Mouse (Mus musculus) hindbrain, postnatal 0 days (tissue): ENCODE results near the gene Rnf10. TPM values are rescaled to one million over a fixed set of nuclear protein-coding genes. Genes with fewer than 3 reads are reported as not detected.

Source experiments
- ATAC-seq: fragments of 200-750 bp; cut with Nextera tagmentation; 2 replicates; pipeline ENCODE4 v1.8.0; 2017; ENCODE audit warnings: mild to moderate bottlenecking, moderate TSS enrichment, moderate library complexity
- DNase-seq: peaks from one replicate; pipeline ENCODE4 v3.0.0-alpha.2; 2015; ENCODE audit warnings: low spot score
- H3K27ac ChIP-seq: fragments of 300-500 bp; sonication (generic); 2 replicates; pipeline ENCODE4 v1.5.1; 2014; ENCODE audit warnings: mild to moderate bottlenecking
- H3K27me3 ChIP-seq: fragments of 300-500 bp; sonication (generic); 2 replicates; pipeline ENCODE4 v1.6.1; 2014; ENCODE audit warnings: low read length, mixed read lengths; ENCODE audit not compliant: insufficient read depth
- H3K36me3 ChIP-seq: fragments of 300-500 bp; sonication (generic); 2 replicates; pipeline ENCODE4 v1.6.1; 2014; ENCODE audit warnings: low read length, mixed read lengths; ENCODE audit not compliant: insufficient read depth
- H3K4me1 ChIP-seq: fragments of 300-500 bp; sonication (generic); 2 replicates; pipeline ENCODE4 v1.6.1; 2014; ENCODE audit warnings: antibody characterized with exemption, low read length, mixed read lengths; ENCODE audit not compliant: insufficient read depth
- H3K4me2 ChIP-seq: fragments of 300-500 bp; sonication (generic); 2 replicates; pipeline ENCODE4 v1.6.1; 2014; ENCODE audit warnings: low read depth, mild to moderate bottlenecking, low read length, moderate library complexity, mixed read lengths
- H3K4me3 ChIP-seq: fragments of 300-500 bp; sonication (generic); 2 replicates; pipeline ENCODE4 v1.5.1; 2014; ENCODE audit warnings: low read length
- H3K9ac ChIP-seq: fragments of 300-500 bp; sonication (generic); replicated peaks from 2 replicates; pipeline ENCODE4 v1.6.1; 2014; ENCODE audit warnings: mild to moderate bottlenecking, low read length, moderate library complexity, mixed read lengths
- H3K9me3 ChIP-seq: fragments of 300-500 bp; sonication (generic); 2 replicates; pipeline ENCODE4 v1.6.1; 2016; ENCODE audit warnings: low read length, mixed read lengths
- CTCF ChIP-seq: IDR thresholded peaks from 2 replicates; pipeline ENCODE4 v1.5.1; 2016; ENCODE audit warnings: antibody characterized with exemption, control low read depth, low read depth
- WGBS: fragments of 180-500 bp; shearing (Covaris S2); extraction: QIAGEN DNeasy Blood & Tissue Kit; methylation state at CpG from one replicate; pipeline ENCODE4 v1.1.7; 2014; 5-methylcytosine and 5-hydroxymethylcytosine counted together
- polyA plus RNA-seq: library from polyadenylated mRNA; unstranded; fragments of >200 nt; fragmentation: Nextera tagmentation; extraction: Ambion mirVana; gene quantifications from 2 replicates; pipeline ENCODE4 v1.2.1, GENCODE M21; 2015
- total RNA-seq: library from RNA; depleted of rRNA; stranded (reverse); fragments of >200 nt; gene quantifications from 2 replicates; pipeline ENCODE4 v1.2.3, GENCODE M21; 2014

Gene Rnf10
- total and polyA plus RNA-seq, 2 experiments from 2014 or later = 112 to 141 TPM

GRCm38 (mm10) chr5:115204562-115205311, 68.0 kb downstream of the Rnf10 start:
- Histone ChIP-seq H3K9ac (peak overlapping the region; percentile 48), H3K4me1 (peaks cover 11% of the 10 kb centered on the region; the same call in 1 of the 2 replicates), H3K4me2 (peak overlapping the region; percentile 58), H3K27me3 (no peaks in the 10 kb centered on the region), H3K9me3 (no peaks in the 10 kb centered on the region), H3K27ac (peak overlapping the region; percentile 74; the same call in 1 of the 2 replicates), H3K36me3 (no peaks in the 10 kb centered on the region), H3K4me3 (peak overlapping the region; percentile 24)
- DNase-seq (peak; percentile 79), ATAC-seq (peak; percentile 81)
- 2% methylated on average over 31 of the region's 31 CpGs for WGBS
- TF ChIP-seq CTCF = no peak

DNA sequence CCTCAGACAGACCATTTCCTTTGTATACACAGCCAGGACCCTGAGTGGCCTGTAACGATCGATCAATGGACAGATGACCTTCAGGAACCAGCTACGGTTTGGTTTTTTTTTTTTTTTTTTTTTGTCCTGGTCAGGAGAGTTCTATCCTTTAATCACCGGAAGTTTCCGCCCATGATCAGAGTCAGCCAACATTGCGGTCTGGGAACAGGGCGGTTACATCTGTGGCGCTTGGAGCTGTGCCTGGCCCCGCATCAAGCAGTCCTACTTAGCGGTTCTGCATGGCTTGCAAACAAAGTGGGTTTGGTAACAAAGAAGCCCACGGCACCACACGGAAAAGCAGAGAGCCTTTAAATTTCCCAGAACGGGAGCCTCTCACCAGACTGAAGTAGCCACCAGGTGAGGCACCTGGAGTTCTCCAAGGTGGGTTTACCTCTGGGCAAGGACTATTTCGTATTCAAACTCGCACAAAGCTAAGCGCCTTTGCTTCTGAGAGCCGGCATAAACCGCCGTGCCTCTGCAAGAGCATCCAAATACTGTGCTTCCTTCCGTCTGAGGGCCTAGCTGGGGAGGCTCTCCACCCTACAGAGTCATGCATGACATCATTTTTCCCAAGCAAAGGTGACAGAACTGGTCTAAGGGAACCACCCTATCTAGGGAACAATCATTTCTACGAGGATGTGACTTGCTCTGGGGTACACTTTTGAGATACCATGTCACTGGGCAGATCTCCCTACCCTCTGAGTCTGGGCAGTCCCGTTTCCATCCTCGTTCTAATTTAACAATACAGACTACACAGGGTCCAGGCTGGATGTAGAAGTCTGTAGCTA, 68.8 kb downstream of the Rnf10 start:
- no peaks in the 10 kb centered on the region for H3K36me3 ChIP-seq
- peak overlapping the region; percentile 48 for H3K9ac ChIP-seq
- ATAC-seq = peak; percentile 66; the same call in 1 of the 2 replicates
- peak; percentile 64 for DNase-seq
- TF ChIP-seq CTCF = no peak
- H3K4me2 ChIP-seq = peak overlapping the region; percentile 58
- H3K27ac ChIP-seq = peak overlapping the region; percentile 74
- peaks cover 11% of the 10 kb centered on the region; the same call in 1 of the 2 replicates for H3K4me1 ChIP-seq
- H3K9me3 ChIP-seq = no peaks in the 10 kb centered on the region
- H3K27me3 ChIP-seq = no peaks in the 10 kb centered on the region
- H3K4me3 ChIP-seq = peak overlapping the region; percentile 24
- 11% methylated on average over 23 of the region's 23 CpGs for WGBS

GRCm38 (mm10) chr5:115194626-115195221, 78.0 kb downstream of the Rnf10 start:
- ATAC-seq (peak; percentile 49), DNase-seq (peak; percentile 44)
- Histone ChIP-seq H3K4me2 (peak overlapping the region; percentile 97), H3K27ac (peak overlapping the region; percentile 68; the same call in 1 of the 2 replicates), H3K9ac (peak overlapping the region; percentile 76; the same call in 1 of the 2 replicates), H3K4me3 (peak overlapping the region; percentile 62; the same call in 1 of the 2 replicates), H3K36me3 (no peaks in the 10 kb centered on the region), H3K4me1 (peaks cover 12% of the 10 kb centered on the region), H3K27me3 (peaks cover 11% of the 10 kb centered on the region; the same call in 1 of the 2 replicates), H3K9me3 (no peaks in the 10 kb centered on the region)
- no peak for TF ChIP-seq CTCF
- 7% methylated on average over 12 of the region's 12 CpGs for WGBS

DNA sequence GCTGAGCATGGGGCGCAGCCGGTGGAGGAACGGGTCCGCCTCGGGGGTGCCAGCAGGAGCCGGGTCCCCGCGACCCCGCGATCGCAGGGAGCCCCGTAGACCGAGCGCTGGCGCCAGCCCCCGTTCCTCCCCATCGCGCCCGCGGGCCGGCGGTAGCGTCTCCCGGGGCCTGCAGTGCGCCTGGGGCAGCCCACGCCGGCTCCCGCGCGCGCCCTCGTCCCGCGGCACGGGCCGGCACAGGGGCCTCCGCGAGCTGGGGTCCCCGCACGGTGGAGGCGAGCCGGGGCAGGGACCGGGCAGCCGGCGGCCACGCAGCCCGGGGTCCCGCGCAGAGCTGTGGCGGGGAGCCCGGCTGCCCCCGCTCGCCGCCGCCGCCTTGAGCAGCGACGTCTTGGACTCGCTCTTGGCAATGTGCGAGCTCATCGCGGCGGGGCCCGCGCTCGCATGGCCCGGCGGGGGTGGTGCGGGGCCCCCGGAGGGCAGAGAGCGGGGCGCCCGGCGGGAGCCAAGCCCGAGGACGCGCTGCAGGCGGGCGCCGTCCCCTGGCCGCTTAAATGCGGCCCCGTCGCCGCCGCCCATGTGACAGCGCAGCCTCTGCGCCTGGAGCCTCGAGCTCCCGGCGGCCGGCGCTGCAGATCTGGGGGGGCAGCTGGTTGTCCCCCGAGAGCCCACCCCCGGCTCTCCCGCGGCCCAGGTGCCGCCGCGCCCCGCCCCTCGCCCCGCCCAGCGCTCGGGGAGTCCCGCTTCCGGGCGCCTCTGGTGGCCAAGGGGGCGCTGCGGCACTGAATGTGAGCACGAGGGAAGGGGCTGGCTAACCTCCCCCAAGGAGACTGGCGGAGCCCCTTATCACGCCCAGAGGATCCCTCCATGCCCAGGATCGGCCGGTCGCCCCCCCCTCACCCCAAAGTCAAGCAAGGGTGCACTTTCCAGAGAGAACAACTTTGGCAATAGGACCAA, 78.8 kb downstream of the Rnf10 start, which contains the start of gene Cabp1:
Gene Cabp1, minus strand, starts transcription at position 713 of the 957 bp plus-strand sequence.
- 2% methylated on average over 85 of the region's 116 CpGs for whole genome bisulfite sequencing
- ATAC-seq = peak; percentile 68
- H3K27ac ChIP-seq = peak within 1 kb of the TSS; percentile 68

DNA sequence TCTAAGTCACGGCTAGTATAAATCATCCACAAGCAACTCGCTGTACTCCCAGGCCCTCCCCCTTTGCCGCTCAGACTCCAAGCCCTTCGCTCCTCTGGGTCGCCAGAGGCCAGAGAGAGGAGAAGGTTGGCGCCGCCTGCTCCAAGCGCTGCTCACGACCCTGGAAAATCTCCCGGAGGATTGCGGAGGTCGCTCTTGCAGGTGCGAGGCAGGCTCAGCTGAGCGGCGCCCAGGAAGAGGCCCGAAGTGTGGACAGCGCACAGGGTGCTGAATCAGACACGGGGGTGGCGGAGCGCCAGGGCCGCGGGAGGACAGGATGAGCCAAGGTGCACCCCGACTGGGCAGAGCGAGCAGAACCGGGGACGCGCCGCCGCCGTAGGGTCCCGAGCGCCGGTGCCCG, 79.5 kb downstream of the Rnf10 start:
- TF ChIP-seq CTCF = no peak
- peaks cover 12% of the 10 kb centered on the region; the same call in 1 of the 2 replicates for H3K27me3 ChIP-seq
- no peaks in the 10 kb centered on the region for H3K9me3 ChIP-seq
- H3K4me3 ChIP-seq = peak overlapping the region; percentile 62
- 0 out of 2 replicates have a peak overlapping the region, but pooled peaks have one; percentile 68 for H3K27ac ChIP-seq
- peak overlapping the region; percentile 97 for H3K4me2 ChIP-seq
- ATAC-seq (0 out of 2 replicates have a peak, but pooled peaks have one; percentile 19), DNase-seq (peak; percentile 43)
- peak overlapping the region; percentile 76 for H3K9ac ChIP-seq
- peaks cover 12% of the 10 kb centered on the region for H3K4me1 ChIP-seq
- no peaks in the 10 kb centered on the region for H3K36me3 ChIP-seq
- WGBS = under 1% methylated on average over 34 of the region's 34 CpGs

More for the DNA sequence above, 78.8 kb downstream of the Rnf10 start, which contains the start of gene Cabp1:
- H3K4me1 ChIP-seq = peaks cover 12% of the 10 kb centered on the region
- DNase-seq = peak; percentile 81
- peak within 1 kb of the TSS; percentile 76 for H3K9ac ChIP-seq
- no peaks in the 10 kb centered on the region for H3K36me3 ChIP-seq
- H3K9me3 ChIP-seq = no peaks in the 10 kb centered on the region
- peak; percentile 48 for TF ChIP-seq CTCF
- H3K27me3 ChIP-seq = peaks cover 12% of the 10 kb centered on the region; the same call in 1 of the 2 replicates
- peak within 1 kb of the TSS; percentile 97 for H3K4me2 ChIP-seq
- H3K4me3 ChIP-seq = peak within 1 kb of the TSS; percentile 62
